Mouse (Mus musculus): ENCODE measurements around the gene Ppp4r3b. TPM values are rescaled to one million over a fixed set of nuclear protein-coding genes. Genes with fewer than 3 reads are reported as not detected.

Gene Ppp4r3b
- polyA plus RNA-seq, 1 experiment from 2014 or later, result 99.3 TPM

- peaks cover 84% of the 10 kb centered on the region for H3K36me3 ChIP-seq
Measured at GRCm38 (mm10) chr11:29188981-29189380, 16.3 kb downstream of the Ppp4r3b start.

GRCm38 (mm10) chr11:29203653-29204052, 31.0 kb downstream of the Ppp4r3b start:
- DNase-seq (ENCODE audit: low spot score), result no peak
- no peaks in the 10 kb centered on the region for H3K4me1 ChIP-seq
- 86% methylated on average over 5 of the region's 5 CpGs for WGBS
- no peak overlapping the region for H3K4me3 ChIP-seq
- H3K27ac ChIP-seq, result no peak overlapping the region
- H3K27me3 ChIP-seq (ENCODE audit: low read depth, poor library complexity, severe bottlenecking), result no peaks in the 10 kb centered on the region
- no peaks in the 10 kb centered on the region for H3K9me3 ChIP-seq (replicated peaks)
- H3K36me3 ChIP-seq, result peaks cover 80% of the 10 kb centered on the region

More at GRCm38 (mm10) chr11:29188981-29189380, 16.3 kb downstream of the Ppp4r3b start:
- H3K27me3 ChIP-seq (ENCODE audit: low read depth, poor library complexity, severe bottlenecking), result no peaks in the 10 kb centered on the region
- H3K27ac ChIP-seq, result no peak overlapping the region
- no peaks in the 10 kb centered on the region for H3K9me3 ChIP-seq (replicated peaks)
- H3K4me3 ChIP-seq, result no peak overlapping the region
- WGBS, result 89% methylated on average over 2 of the region's 2 CpGs
- no peak for DNase-seq (ENCODE audit: low spot score)
- H3K4me1 ChIP-seq, result no peaks in the 10 kb centered on the region

GRCm38 (mm10) chr11:29209774-29210173, 37.1 kb downstream of the Ppp4r3b start:
- no peaks in the 10 kb centered on the region for H3K9me3 ChIP-seq (replicated peaks)
- H3K36me3 ChIP-seq, result peaks cover 82% of the 10 kb centered on the region
- 94% methylated on average over 2 of the region's 2 CpGs for WGBS
- no peak overlapping the region for H3K27ac ChIP-seq
- H3K4me3 ChIP-seq, result no peak overlapping the region
- no peaks in the 10 kb centered on the region for H3K27me3 ChIP-seq (ENCODE audit: low read depth, poor library complexity, severe bottlenecking)
- H3K4me1 ChIP-seq, result no peaks in the 10 kb centered on the region
- DNase-seq (ENCODE audit: low spot score), result no peak

GRCm38 (mm10) chr11:29216196-29216595, 43.5 kb downstream of the Ppp4r3b start:
- Histone ChIP-seq H3K4me1 (no peaks in the 10 kb centered on the region), H3K27me3 (ENCODE audit: low read depth, poor library complexity, severe bottlenecking) (no peaks in the 10 kb centered on the region), H3K9me3 (replicated peaks) (no peaks in the 10 kb centered on the region), H3K36me3 (peaks cover 99% of the 10 kb centered on the region), H3K27ac (no peak overlapping the region), H3K4me3 (no peak overlapping the region)
- DNase-seq (ENCODE audit: low spot score), result no peak
- 90% methylated on average over 2 of the region's 2 CpGs for WGBS

- no peak for DNase-seq (ENCODE audit: low spot score)
- Histone ChIP-seq H3K4me1 (no peaks in the 10 kb centered on the region), H3K27ac (no peak overlapping the region), H3K4me3 (no peak overlapping the region), H3K36me3 (peaks cover 99% of the 10 kb centered on the region), H3K27me3 (ENCODE audit: low read depth, poor library complexity, severe bottlenecking) (no peaks in the 10 kb centered on the region), H3K9me3 (replicated peaks) (no peaks in the 10 kb centered on the region)
Measured at GRCm38 (mm10) chr11:29219055-29219454, 46.4 kb downstream of the Ppp4r3b start.

GRCm38 (mm10) chr11:29222310-29222709, 49.6 kb downstream of the Ppp4r3b start:
- Histone ChIP-seq H3K27ac (no peak overlapping the region), H3K9me3 (replicated peaks) (no peaks in the 10 kb centered on the region), H3K36me3 (peaks cover 96% of the 10 kb centered on the region), H3K27me3 (ENCODE audit: low read depth, poor library complexity, severe bottlenecking) (no peaks in the 10 kb centered on the region), H3K4me1 (no peaks in the 10 kb centered on the region), H3K4me3 (no peak overlapping the region)
- 93% methylated on average over 5 of the region's 5 CpGs for WGBS
- DNase-seq (ENCODE audit: low spot score), result no peak

GRCm38 (mm10) chr11:29224754-29225153, 52.1 kb downstream of the Ppp4r3b start:
- Histone ChIP-seq H3K4me3 (no peak overlapping the region), H3K9me3 (replicated peaks) (no peaks in the 10 kb centered on the region), H3K27me3 (ENCODE audit: low read depth, poor library complexity, severe bottlenecking) (no peaks in the 10 kb centered on the region), H3K4me1 (no peaks in the 10 kb centered on the region), H3K36me3 (peaks cover 94% of the 10 kb centered on the region), H3K27ac (no peak overlapping the region)
- DNase-seq (ENCODE audit: low spot score), result no peak
- WGBS, result 93% methylated on average over 2 of the region's 2 CpGs

- 92% methylated on average over 2 of the region's 2 CpGs for WGBS
- no peaks in the 10 kb centered on the region for H3K27me3 ChIP-seq (ENCODE audit: low read depth, poor library complexity, severe bottlenecking)
- H3K4me1 ChIP-seq, result no peaks in the 10 kb centered on the region
- H3K9me3 ChIP-seq (replicated peaks), result no peaks in the 10 kb centered on the region
- no peak overlapping the region for H3K4me3 ChIP-seq
- peaks cover 85% of the 10 kb centered on the region for H3K36me3 ChIP-seq
- no peak overlapping the region for H3K27ac ChIP-seq
- DNase-seq (ENCODE audit: low spot score), result no peak
Measured at GRCm38 (mm10) chr11:29228957-29229356, 56.3 kb downstream of the Ppp4r3b start.

- WGBS, result 83% methylated on average over 1 of the region's 1 CpGs
Measured at GRCm38 (mm10) chr11:29233569-29233968, 60.9 kb downstream of the Ppp4r3b start.

GRCm38 (mm10) chr11:29237364-29237763, 64.7 kb downstream of the Ppp4r3b start:
- Histone ChIP-seq H3K27ac (no peak overlapping the region), H3K4me1 (no peaks in the 10 kb centered on the region), H3K27me3 (ENCODE audit: low read depth, poor library complexity, severe bottlenecking) (no peaks in the 10 kb centered on the region), H3K9me3 (replicated peaks) (no peaks in the 10 kb centered on the region), H3K4me3 (no peak overlapping the region), H3K36me3 (peaks cover 25% of the 10 kb centered on the region)
- no peak for DNase-seq (ENCODE audit: low spot score)

More at GRCm38 (mm10) chr11:29233569-29233968, 60.9 kb downstream of the Ppp4r3b start:
- no peak overlapping the region for H3K4me3 ChIP-seq
- peaks cover 47% of the 10 kb centered on the region for H3K36me3 ChIP-seq
- no peaks in the 10 kb centered on the region for H3K9me3 ChIP-seq (replicated peaks)
- no peaks in the 10 kb centered on the region for H3K27me3 ChIP-seq (ENCODE audit: low read depth, poor library complexity, severe bottlenecking)
- DNase-seq (ENCODE audit: low spot score), result no peak
- no peaks in the 10 kb centered on the region for H3K4me1 ChIP-seq
- H3K27ac ChIP-seq, result no peak overlapping the region

- no peaks in the 10 kb centered on the region for H3K27me3 ChIP-seq (ENCODE audit: low read depth, poor library complexity, severe bottlenecking)
- peaks cover 25% of the 10 kb centered on the region for H3K36me3 ChIP-seq
- no peak for DNase-seq (ENCODE audit: low spot score)
- H3K27ac ChIP-seq, result no peak overlapping the region
- H3K9me3 ChIP-seq (replicated peaks), result no peaks in the 10 kb centered on the region
- H3K4me3 ChIP-seq, result no peak overlapping the region
- no peaks in the 10 kb centered on the region for H3K4me1 ChIP-seq
Measured at GRCm38 (mm10) chr11:29238047-29238446, 65.4 kb downstream of the Ppp4r3b start.

- peaks cover 24% of the 10 kb centered on the region for H3K36me3 ChIP-seq
- DNase-seq (ENCODE audit: low spot score), result no peak
- no peak overlapping the region for H3K27ac ChIP-seq
- 87% methylated on average over 3 of the region's 3 CpGs for WGBS
- no peak overlapping the region for H3K4me3 ChIP-seq
- H3K27me3 ChIP-seq (ENCODE audit: low read depth, poor library complexity, severe bottlenecking), result no peaks in the 10 kb centered on the region
- H3K9me3 ChIP-seq (replicated peaks), result no peaks in the 10 kb centered on the region
- no peaks in the 10 kb centered on the region for H3K4me1 ChIP-seq
Measured at GRCm38 (mm10) chr11:29238551-29238950, 65.9 kb downstream of the Ppp4r3b start.

GRCm38 (mm10) chr11:29239353-29239752, 66.7 kb downstream of the Ppp4r3b start:
- Histone ChIP-seq H3K4me1 (no peaks in the 10 kb centered on the region), H3K27ac (no peak overlapping the region), H3K36me3 (peaks cover 24% of the 10 kb centered on the region), H3K27me3 (ENCODE audit: low read depth, poor library complexity, severe bottlenecking) (no peaks in the 10 kb centered on the region), H3K9me3 (replicated peaks) (no peaks in the 10 kb centered on the region), H3K4me3 (no peak overlapping the region)
- no peak for DNase-seq (ENCODE audit: low spot score)
- 92% methylated on average over 1 of the region's 1 CpGs for WGBS

GRCm38 (mm10) chr11:29241961-29242360, 69.3 kb downstream of the Ppp4r3b start:
- DNase-seq (ENCODE audit: low spot score), result no peak
- H3K36me3 ChIP-seq, result peaks cover 21% of the 10 kb centered on the region
- WGBS, result 80% methylated on average over 4 of the region's 4 CpGs
- H3K27ac ChIP-seq, result no peak overlapping the region
- no peaks in the 10 kb centered on the region for H3K27me3 ChIP-seq (ENCODE audit: low read depth, poor library complexity, severe bottlenecking)
- no peak overlapping the region for H3K4me3 ChIP-seq
- H3K9me3 ChIP-seq (replicated peaks), result no peaks in the 10 kb centered on the region
- peaks cover 14% of the 10 kb centered on the region for H3K4me1 ChIP-seq

Data from limb, embryonic 10.5 days (tissue).